1 mouse cellular context compared by ENCODE assay signal in the genomic region with DNA sequence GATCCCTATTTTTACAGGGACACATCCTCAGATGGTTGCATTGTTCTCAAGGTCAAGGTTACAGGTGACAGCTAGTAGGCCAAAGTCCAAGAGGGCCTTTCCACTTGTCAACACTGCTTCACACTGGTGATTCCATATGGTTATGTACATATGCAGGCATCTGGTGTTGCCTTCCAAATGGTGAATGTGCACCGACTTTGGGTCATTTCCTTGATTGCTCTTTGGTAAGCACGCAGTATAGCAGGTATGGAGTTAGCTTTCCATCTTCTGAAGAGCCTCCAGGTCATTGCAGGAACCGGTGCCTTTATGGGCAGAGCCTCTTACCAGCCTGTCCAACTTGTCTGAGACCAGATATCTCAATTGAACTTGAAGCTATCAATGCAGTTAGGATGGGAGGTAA.
TF ChIP-seq lines count a peak whose summit lies in the region.

No protein-coding gene starts in this region.

TF ChIP-seq in CH12.LX, 34 proteins besides CTCF, POLR2A, EP300 and RAD21:
- TF ChIP-seq SMC3 (IDR thresholded peaks at IDR 0.05; ENCODE audit: low read depth, low read length), result no peak
- TF ChIP-seq ZNF384 (IDR thresholded peaks at IDR 0.05; ENCODE audit: low read depth, low read length), result no peak
- no peak for TF ChIP-seq CHD1 (IDR thresholded peaks at IDR 0.05; ENCODE audit: low read depth, low read length)
- no peak for TF ChIP-seq MYC (IDR thresholded peaks at IDR 0.05; ENCODE audit: low read depth, low read length)
- no peak for TF ChIP-seq ZMIZ1 (IDR thresholded peaks at IDR 0.05; ENCODE audit: low read depth, low read length)
- no peak for TF ChIP-seq RCOR1 (conservative IDR thresholded peaks at IDR 0.05; ENCODE audit: low read depth, low read length)
- no peak for TF ChIP-seq KAT2A (IDR thresholded peaks at IDR 0.05; ENCODE audit: insufficient replicate concordance, low read length)
- TF ChIP-seq NELFE (IDR thresholded peaks at IDR 0.05; ENCODE audit: low read depth, low read length), result no peak
- no peak for TF ChIP-seq NRF1 (IDR thresholded peaks at IDR 0.05; ENCODE audit: low read depth, low read length)
- TF ChIP-seq MAFK (IDR thresholded peaks at IDR 0.05; ENCODE audit: insufficient replicate concordance, low read length), result no peak
- TF ChIP-seq UBTF (IDR thresholded peaks at IDR 0.05; ENCODE audit: low read depth, low read length), result no peak
- TF ChIP-seq MAX (IDR thresholded peaks at IDR 0.05; ENCODE audit: low read length), result no peak
- no peak for TF ChIP-seq TBP (conservative IDR thresholded peaks at IDR 0.05; ENCODE audit: low read depth, low read length)
- no peak for TF ChIP-seq JUND (conservative IDR thresholded peaks at IDR 0.05; ENCODE audit: low read depth, low read length)
- TF ChIP-seq ELF1 (IDR thresholded peaks at IDR 0.05; ENCODE audit: low read depth, low read length), result no peak
- TF ChIP-seq ZC3H11A (IDR thresholded peaks at IDR 0.05; ENCODE audit: low read depth, low read length), result no peak
TF ChIP-seq in CH12.LX: peak in this region for 0.
